Mouse (Mus musculus): ENCODE data around the gene Acsl1.

Gene Acsl1

DNA sequence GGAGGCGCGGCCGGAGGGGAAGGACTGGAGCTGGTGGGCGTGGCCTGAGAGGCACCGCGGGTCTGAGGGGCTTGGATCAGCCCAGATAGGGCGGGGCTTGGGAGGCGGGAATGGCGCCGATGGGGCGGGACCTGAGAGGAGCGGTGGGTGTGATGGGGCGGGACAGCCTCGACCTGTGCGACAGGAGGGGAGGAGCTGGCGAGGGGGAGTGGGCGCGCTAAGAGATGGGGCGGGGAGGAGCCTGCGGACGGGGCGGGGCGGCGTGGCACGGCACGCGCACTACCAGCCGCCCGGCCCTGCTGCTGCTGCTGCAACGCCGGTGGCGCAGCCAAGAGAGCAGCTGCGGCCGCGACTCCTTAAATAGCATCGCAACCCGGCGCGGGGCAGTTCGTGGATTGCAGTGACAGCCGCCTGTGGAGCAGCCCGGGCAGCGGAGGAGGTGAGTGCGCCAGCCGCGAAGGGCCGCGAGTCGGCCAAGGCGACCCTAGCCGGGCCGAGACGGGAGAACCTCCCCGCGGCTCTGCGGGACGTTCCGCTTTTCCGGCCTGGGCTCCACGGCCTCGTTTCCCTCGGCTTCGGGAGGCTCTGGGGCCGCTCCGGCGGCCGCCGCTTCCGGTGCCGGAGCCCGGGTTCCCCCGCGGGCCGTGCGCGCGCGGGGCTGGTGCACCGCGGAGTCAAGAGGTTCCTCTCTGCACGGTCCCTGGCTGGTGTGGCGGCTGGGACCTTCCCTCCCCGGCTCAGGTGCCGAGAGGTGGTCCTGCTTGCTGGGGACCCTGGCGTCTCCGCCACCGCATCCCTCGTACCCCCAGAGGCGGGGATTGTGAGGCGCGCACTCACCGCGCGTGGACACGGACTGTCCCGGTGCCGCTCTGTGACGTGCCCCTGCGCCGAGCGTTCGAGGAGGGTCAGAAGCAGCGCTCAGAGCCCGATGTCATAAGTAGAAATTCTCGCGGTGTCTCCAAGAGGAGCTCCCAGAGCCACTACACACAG is at the start of gene Acsl1:
TSS of gene Acsl1 (plus strand) at position 246 of the 990 bp plus-strand sequence.
- peak; percentile 99 to 100 for DNase-seq

DNA sequence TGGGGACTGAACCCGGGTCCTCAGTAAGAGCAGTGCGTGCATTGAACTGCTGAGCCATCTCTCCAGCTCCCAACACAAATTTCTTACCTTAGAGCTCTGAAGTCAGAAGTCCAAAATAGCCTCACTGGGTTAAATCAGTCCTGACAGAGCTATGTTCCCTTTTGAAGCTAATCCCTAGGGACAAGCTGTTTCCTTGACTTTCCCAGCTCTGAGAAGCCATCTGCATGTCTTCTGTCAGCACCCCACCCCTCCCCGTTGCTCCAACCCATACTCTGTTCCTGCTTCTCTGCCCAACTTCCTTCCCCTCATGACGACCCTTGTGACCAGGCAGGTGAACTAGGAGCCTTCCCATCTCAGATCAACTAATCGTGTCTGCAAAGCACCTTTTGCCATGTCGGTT is 49.3 kb upstream of the Acsl1 start:
- DNase-seq = no peak

DNA sequence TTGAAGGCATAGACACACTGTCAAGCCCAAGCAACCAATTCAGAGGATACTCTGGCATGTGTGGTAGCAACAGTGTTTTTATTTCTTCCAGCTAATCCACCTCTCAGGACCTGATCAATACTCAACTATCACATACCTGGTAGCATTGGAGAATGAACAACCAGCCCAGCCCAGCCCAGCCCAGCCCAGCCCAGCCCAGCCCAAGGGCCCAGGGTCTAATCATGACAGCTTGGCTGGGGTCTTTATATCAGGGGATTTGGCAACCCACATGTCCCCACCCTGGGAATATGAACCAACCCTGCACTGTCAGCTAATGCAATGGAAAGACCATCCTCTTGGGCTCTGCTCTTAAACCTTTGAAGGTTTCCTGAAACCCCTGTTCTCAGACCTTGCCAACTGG is 42.9 kb upstream of the Acsl1 start:
- DNase-seq = no peak

DNA sequence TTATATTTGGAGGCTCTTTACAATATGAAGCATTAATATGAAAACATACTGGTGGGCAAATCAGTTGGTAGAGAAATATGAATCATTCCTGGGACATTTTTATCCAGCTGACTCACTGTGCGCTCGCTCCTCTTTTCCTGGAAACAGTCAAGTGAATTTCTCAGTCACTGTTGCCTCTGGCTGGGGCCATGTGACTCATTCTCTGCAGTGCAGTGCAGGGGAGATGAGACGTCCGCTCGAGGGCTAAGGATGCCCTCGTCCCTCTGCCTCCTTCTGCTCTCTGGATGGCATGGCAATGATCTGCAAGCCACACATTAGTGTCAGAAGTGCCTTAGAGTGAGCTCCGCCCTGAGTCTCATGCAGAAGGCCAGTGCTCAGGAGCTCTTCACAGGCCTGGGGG is 41.0 kb upstream of the Acsl1 start:
- DNase-seq = no peak

DNA sequence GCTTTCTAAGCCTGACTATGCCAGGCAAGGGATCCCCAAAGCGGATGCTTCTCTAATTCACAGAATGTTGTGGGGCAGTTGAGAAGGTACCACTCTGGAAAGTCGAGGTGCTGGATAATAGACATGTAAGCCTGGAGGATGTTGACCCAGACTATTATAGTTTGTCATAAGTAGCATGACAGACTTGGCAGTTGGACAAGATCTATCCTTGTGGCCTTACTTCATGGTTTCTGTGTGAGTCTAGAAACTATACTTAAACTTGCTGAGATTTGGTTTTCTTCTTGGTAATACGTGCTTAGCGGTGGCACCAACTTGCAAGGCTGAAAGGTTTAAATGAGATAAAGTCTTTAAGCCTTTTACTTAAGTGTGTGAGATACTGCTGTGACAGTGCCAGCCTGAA is 38.9 kb upstream of the Acsl1 start:
- DNase-seq = no peak

DNA sequence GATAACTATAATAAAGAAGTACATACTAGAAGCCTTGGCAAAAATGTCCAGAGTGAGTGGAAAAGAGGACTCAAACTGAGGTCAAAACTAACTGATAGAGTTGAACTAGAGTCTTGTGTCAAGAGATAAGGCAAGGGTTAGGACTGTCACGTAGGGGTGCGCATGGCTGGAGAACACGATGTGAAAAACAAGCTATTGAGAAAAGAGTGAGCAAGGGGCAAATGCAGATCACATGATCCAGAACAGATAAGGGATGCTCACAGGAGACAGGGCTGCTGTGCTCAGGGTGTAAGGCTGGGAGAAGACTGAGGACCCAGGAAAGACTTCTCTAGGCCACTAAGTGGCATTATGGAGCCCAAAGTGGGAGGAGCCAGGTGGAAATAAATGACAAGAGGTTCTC is 38.3 kb upstream of the Acsl1 start:
- no peak for DNase-seq

DNA sequence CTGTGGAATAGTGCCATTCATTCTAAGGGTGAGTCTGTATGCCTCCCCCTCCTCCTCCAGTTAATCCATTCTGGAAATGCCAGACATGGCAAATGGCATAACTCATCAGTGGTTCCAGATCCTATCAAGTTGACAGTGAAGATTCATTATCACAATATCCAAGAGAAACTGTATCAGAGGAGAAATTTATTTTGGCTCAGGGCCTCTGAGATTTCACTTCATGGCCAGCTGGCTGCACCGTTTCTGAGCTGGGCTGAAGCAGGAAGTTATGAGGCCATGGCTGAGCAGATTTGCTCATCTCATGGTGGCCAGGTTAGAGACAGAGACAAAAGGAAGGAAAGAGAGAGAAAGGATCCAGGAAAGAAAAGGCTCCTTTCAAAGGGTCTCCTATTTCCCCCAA is 37.2 kb upstream of the Acsl1 start:
- DNase-seq = no peak

DNA sequence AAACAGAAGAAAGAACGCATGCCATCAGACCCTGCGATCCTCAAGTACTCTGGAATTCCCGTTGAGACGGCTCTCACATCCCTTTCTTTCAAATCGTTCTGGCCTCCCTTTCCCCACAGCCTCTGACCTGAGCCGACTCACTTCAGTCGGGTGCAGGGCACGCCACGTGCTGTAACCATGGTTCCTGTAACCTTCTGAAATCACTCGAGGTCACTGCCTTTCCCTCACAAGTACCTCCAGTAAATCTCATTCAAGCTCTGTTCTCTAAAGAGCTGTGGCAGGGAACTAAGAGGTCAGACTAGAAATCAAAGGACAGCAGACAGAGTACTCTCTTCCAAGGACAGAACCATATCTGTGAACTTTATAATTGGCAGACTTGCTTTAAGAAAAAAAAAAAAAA is 32.3 kb upstream of the Acsl1 start:
- DNase-seq = no peak

DNA sequence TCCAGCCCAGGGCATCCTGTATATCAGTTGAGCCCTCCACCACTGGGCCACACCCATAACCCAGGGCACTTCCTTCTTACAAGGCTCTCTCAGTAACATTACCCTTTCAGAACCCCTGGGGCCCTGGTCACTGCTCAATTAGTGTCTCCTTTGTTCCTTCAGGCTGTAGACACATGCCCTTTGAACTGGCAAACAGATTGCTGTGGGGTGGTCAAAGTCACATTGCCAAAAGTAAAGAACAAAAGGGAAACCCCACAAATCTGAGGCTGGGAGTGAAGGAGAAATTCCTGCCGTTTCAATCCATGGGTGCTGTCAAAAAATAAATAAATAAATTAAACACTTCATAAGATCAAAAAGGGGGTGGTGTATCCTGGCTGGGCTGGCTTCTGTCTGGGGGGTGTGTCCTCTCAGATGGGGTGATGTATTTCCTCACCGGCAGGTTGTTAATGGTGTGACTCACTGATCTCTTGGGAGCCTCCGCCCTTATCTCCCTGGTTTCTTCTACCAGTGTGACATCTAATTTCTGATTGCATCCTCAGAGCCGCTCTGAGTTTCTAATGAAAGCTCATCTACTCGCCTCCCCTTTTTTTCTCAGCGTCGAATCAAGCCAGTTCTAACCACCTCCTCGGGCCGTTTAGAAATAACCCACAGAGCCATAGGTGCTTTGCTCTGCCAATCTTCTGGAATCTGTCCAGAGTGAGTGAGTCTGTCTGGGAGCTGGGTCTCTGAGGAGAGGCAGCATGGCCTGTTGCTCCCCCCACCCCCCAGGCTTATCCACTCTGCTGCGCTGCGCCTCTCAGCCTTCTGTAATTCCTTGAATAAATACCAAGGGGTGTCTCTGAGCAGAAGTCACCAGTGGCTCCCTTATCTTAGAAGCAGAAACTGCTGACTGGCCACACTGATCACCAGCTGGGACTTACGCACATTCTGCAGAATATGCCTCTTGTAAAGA is 24.6 kb upstream of the Acsl1 start:
- no peak for DNase-seq

DNA sequence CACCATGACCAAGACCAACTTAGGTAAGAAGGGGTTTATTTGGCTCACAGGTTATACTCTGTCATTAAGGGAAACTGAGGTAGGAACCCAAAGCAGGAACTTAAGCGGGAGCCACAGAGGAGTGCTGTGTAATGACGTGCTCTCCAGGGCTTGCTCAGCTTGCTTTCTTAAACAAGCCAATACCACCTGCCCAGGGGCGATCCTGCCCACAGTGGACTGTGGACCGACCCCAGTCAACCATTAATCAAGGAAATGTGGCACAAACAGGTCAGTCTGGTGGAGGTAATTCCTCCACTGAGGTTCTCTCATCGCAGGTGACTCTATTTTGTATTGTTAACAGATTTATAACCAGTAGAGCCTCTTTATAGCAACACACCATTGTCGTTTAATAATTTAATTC is 23.5 kb upstream of the Acsl1 start:
- DNase-seq = no peak

DNA sequence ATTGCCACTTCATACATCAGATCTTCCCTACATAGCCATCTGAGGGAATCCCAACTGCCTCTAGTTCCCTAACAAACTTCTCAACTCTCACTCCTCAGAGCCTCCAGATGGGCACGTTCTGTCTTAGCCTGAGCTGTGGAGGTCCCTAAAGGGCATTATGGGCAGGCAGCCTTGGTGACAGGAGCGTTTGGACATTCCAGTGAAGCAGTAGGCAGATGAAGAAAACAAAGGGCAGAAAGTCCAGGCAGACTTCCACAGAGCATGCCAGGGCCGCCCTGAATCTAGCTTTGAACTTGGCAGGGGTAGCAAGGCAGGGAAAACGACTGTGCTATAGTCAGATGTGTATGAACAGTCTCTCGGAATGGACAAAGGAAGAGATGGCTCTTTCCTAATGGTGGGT is 22.2 kb upstream of the Acsl1 start:
- no peak for DNase-seq

DNA sequence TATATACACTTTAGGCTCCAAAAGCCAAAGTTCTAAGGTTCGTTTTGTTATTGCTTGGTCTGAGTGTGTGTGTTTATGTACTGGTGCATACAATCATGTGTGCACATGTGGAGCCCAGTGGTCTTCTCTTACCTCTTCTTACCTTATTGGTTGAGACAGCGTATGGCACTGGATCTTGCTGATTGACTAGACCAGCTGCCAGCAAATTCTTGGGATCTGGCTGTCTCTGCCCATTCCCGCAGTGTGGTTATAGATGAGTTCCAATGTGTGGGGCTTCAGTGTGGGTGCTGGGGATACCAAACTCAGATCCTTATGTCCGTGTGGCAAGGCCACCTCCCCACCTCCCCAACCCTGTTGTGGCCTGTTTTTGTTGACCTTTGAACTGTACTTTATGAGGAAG is 21.8 kb upstream of the Acsl1 start:
- DNase-seq = no peak

DNA sequence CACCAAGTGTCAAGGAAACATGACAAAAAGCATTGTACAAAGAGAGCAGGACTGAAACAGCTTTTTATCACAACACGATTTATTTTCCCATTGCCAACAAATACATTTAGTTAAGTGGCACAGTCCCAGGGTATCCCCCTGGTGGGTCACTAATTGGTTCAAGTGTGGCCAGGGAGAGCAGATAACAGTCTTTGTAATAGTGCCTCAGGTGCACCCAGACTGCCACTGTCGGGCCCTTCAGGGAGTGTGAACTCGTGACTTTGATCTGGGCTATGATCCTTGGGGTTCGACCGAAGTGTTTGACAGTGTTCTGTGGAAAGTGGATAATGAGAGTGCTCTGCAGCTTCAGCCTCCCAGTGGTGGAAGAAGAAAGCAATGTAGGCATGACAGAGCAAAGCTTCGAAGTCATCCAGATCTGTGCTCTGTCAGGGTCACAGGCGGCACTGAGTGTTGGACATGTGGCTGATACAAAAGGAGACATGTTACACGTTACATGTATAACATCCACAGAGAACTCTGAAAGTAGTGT is 21.1 kb upstream of the Acsl1 start:
- DNase-seq = no peak

DNA sequence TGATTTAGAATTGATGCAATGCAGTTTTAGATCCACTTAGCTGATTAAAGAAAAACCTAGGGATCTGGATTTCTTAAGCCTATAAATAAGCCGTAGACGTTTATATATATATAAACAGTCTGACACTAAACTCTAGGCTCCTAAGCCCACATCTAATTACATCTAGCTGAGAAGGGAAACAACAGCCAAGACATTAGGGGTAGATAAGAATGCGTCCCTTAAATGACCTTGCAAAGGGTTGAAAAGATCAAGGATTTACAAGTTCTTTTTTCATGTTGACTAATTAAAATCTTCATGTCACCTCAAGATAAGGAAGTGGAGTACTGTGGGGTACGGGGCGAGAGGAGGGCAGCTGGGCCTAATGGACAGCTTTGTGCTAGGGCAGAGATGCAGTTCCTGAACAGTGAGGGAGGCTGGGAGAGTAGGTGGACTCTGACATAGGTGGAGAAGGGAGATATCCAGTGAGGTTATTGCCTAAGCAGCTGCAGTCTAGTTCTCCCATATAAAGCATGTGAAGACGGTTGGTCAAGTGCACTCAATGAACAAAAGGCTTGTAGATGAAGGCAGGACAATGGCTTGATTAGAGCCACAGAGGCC is 12.5 kb upstream of the Acsl1 start:
- no peak for DNase-seq

DNA sequence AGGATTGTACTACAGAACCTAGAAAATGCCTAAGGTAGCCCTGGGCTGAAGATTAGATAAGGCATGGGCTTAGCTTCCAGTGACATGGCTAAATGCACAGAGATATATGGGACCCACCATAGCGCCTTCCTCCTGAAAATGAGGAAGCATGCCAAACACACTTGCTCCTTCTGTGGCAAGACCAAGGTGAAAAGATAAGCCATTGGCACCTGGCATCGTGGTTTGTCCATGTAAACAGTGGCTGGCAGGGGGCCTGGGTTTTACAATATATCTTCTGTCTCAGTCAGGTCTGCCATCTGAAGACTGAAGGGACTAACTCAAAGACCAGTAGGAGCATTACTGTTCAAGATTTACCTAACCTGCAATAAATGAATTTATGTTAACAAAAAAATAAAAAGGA is 2.4 kb upstream of the Acsl1 start:
- no peak for DNase-seq

DNA sequence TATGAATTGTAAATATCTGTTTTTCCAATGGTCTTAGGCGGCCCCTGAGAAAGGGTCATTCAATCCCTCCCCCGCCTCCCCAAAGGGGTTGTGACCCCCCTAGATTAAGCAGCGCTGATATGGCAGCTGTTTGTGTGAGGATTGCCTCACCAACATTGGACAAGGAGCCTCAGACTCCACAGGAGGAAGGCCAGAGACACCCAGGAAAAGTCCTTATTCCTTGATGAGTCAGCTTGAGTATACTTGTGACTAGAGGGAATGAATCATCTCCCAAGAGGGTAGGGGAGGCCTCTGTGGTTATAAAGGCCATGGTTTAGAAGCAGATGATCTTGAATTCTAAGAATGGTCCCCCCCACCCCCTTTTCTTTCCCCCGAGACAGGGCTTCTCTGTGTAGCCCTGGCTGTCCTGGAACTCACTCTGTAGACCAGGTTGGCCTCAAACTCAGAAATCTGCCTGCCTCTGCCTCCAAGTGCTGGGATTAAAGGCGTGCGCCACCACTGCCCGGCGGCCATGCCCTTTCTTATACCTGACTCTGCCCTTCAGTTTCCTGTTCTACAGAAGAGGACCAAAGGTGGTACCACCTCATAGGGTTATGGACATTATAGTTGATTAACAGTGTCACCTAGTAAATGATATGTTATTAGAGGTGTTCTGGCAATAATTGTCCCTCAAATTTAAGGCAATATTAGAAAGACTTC is 1.6 kb upstream of the Acsl1 start:
- no peak for DNase-seq

DNA sequence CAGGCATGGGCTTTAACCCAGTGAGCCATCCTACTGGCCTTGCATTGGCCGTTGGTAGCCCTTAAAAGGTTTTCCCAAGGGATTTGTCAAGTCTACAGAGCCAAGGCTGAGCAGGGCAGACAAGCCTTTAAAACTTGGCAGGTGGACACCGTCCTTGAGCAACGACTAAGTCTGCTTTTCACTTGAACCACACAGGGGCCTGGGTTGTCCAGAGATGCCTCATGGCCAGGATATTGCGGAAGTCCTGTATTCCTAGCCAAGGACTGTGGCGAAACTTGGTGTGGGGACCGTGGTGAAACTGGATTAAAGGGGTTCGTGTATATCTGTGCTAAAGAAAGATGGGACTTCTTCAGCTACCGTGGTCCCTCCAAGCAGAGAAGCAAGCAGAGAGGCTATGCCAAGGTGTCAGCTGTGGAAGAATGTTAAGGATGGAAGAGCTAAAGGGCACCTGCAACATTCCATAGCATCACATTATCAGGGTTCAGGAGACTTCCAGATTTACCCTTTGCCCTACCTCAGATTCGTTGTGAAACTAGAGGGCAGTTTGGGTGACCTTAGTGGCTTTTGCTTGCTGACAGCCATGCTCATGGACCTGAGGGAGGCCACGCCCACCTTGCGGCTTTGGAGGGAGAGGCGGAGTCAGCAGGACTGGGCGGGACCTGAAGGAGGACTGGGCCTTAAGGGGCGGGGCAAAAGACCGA is 596 bp upstream of the Acsl1 start:
- peak in 1 of 2 experiments; percentile 28 for DNase-seq

DNA sequence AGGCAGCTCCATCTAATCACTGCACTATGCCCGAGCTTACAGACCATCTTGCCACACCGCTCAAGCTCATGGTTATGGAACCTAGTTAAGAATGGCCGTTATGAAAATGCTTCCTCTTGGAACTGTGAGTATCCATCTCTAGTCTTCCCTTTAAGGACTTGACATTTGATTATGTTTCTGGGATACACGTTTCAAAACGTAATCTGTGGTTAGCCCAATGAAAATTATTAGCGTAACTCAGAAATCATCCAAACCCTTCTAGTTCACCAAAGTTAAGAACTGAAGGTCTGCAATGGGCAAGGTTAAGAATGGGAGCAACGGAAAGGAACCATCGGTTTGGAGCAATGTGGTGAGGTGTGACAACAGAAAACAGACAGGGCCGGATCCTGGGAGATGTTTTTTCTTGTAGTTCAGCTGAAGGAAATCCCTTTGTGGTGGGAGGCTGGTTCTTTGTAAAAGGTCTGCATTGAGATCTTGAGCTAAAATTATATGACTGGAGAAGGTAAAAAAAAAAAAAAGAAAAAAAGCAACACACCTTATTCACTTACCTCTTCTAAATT is 1.2 kb downstream of the Acsl1 start:
- DNase-seq = no peak

DNA sequence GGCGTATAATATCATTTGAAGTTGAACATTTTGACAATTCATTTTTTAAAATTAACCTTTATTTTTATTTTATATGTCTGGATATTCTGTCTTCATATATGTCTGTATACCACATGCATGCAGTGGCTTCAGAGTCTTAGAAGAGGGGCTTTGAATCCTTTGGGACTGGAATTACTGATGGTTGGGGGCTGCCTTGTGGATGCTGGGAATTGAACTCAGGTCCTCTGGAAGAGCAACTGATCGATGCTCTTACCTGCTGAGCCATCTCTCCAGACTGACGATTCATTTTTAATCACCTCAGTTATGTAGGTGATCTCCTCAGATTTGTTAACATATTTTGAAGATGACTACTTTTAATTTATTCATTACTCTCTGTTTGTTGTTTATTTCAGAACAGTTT is 3.3 kb downstream of the Acsl1 start:
- DNase-seq = no peak

DNA sequence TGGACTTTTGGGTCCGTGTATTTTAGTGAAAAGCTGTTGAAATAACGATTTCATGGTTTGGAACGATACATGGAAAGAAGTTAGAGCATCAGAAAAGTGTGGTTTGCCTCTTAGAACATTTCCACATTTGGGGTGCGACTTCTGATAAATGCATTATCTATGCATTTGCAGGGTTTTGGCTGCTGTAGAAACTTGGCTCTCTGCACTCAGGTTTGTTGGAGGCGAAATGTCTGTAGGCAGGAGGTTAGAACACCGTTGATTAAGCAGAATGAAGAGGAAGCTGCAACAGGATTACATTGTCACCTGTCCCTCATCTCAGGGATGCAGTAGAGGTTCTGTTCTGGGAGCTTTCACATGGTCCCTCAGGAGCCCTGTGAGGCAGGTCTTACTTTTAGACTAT is 3.8 kb downstream of the Acsl1 start:
- no peak for DNase-seq

DNA sequence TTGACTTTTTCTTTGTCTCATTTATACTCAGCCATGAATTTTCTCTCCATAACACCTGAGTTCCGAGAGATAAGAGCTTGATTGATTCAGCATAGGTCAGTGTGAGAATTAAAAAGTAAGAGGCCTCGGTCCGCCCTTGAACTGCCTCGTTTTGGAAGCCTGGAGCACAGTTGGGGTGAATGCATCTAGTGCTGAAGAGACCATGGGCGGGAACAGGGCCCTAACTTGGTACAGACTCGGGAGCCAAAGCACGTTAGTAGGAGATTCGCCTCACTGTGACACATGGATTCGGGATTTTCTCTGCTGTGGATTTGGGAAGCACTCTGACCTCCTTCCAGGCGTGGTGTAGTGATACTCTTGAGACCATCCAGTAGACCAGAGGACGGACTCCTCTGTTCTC is 4.6 kb downstream of the Acsl1 start:
- DNase-seq = no peak

Data from cerebellum, adult 18-20 months (tissue).